Mouse (Mus musculus) lung, embryonic 14.5 days (tissue): ENCODE measurements around the gene Dgcr8. TPM values are rescaled to one million over a fixed set of nuclear protein-coding genes. Genes with fewer than 3 reads are reported as not detected.

Experiments
- ATAC-seq: fragments of 200-750 bp; cut with Nextera tagmentation; 2 replicates; pipeline ENCODE4 v1.8.0; 2017; ENCODE audit warnings: mild to moderate bottlenecking, moderate TSS enrichment, moderate library complexity; ENCODE audit not compliant: insufficient read depth
- DNase-seq: peaks from one replicate; pipeline ENCODE4 v3.0.0-alpha.2; 2015
- H3K27ac ChIP-seq: fragments of 300-500 bp; sonication (generic); 2 replicates; pipeline ENCODE4 v1.5.1; 2014; ENCODE audit warnings: low read depth, mild to moderate bottlenecking, moderate library complexity
- H3K27me3 ChIP-seq: fragments of 300-500 bp; sonication (generic); 2 replicates; pipeline ENCODE4 v1.6.1; 2014; ENCODE audit warnings: low read length, control low read depth; ENCODE audit not compliant: insufficient read depth
- H3K36me3 ChIP-seq: fragments of 300-500 bp; sonication (generic); 2 replicates; pipeline ENCODE4 v1.6.1; 2014; ENCODE audit warnings: control low read depth; ENCODE audit not compliant: insufficient read depth
- H3K4me1 ChIP-seq: fragments of 300-500 bp; sonication (generic); 2 replicates; pipeline ENCODE4 v1.6.1; 2014; ENCODE audit warnings: antibody characterized with exemption, control low read depth; ENCODE audit not compliant: insufficient read depth
- H3K4me2 ChIP-seq: fragments of 300-500 bp; sonication (generic); 2 replicates; pipeline ENCODE4 v1.6.1; 2014; ENCODE audit warnings: mild to moderate bottlenecking
- H3K4me3 ChIP-seq: fragments of 300-500 bp; sonication (generic); 2 replicates; pipeline ENCODE4 v1.5.1; 2014; ENCODE audit warnings: low read depth, low read length
- H3K9ac ChIP-seq: fragments of 300-500 bp; sonication (generic); 2 replicates; pipeline ENCODE4 v1.6.1; 2014
- H3K9me3 ChIP-seq: fragments of 300-500 bp; sonication (generic); 2 replicates; pipeline ENCODE4 v1.6.1; 2016; ENCODE audit warnings: low read depth, low read length, control low read depth
- CTCF ChIP-seq: IDR thresholded peaks from 2 replicates; pipeline ENCODE4 v1.5.1; 2016; ENCODE audit warnings: antibody characterized with exemption, low read depth
- WGBS: fragments of 180-500 bp; shearing (Covaris S2); extraction: QIAGEN DNeasy Blood & Tissue Kit; methylation state at CpG from one replicate; pipeline ENCODE4 v1.1.7; 2014; 5-methylcytosine and 5-hydroxymethylcytosine counted together
- polyA plus RNA-seq: library from polyadenylated mRNA; unstranded; fragments of >200 nt; fragmentation: Nextera tagmentation; extraction: Ambion mirVana; gene quantifications from 2 replicates; pipeline ENCODE4 v1.2.1, GENCODE M21; 2014

Gene Dgcr8
- polyA plus RNA-seq, 1 experiment from 2014 or later, result 44.4 TPM

DNA sequence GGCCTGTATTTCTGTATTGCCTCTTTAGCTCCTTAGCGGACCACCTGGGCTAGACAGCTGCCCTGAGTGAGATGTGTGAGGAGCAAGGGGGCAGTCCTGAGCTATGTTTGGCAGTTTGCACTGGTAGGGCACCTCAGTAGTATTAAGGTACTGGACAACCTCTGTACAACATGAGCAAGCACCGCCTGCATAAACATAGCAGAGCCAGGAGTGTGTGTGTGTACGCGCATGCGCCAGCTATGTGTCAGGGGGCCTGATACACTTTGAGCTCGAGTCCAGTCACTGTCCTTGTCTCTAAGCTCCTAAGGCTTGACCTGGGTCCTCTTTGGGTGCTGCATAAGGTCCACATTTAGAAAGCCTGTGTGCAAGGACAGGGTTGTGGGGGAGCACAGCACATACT, 58.4 kb downstream of the Dgcr8 start:
- H3K36me3 ChIP-seq, result peaks cover 35% of the 10 kb centered on the region; the same call in 1 of the 2 replicates
- no peak for DNase-seq
- no peaks in the 10 kb centered on the region for H3K27me3 ChIP-seq
- H3K9ac ChIP-seq, result no peak overlapping the region
- peaks cover 8% of the 10 kb centered on the region; the same call in 1 of the 2 replicates for H3K4me1 ChIP-seq
- TF ChIP-seq CTCF, result no peak
- no peak overlapping the region for H3K27ac ChIP-seq
- no peak overlapping the region for H3K4me3 ChIP-seq
- 82% methylated on average over 6 of the region's 6 CpGs for WGBS
- H3K9me3 ChIP-seq, result no peaks in the 10 kb centered on the region
- H3K4me2 ChIP-seq, result no peak overlapping the region
- ATAC-seq, result no peak

DNA sequence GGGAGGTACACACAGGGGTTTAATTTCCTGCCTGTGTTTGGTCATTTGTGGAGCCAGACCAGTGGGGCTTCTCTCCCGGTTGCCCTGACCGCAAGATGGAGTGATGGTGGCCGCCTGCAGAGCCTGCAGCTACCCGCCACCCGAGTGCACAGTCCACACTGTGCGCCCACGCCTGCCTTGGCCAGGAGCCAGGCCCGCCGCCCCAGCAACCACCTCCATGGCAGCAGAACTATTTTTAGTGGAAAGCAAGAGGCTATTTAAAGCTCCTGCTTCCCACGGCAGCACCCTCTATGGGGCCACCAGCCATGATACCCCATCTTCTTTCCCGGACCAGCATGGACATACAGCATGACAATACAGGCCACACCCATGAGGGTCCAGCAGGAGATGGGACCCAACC, 59.4 kb downstream of the Dgcr8 start:
- Histone ChIP-seq H3K27ac (no peak overlapping the region), H3K4me2 (0 out of 2 replicates have a peak overlapping the region, but pooled peaks have one; percentile 5), H3K4me1 (peaks cover 8% of the 10 kb centered on the region; the same call in 1 of the 2 replicates), H3K9me3 (no peaks in the 10 kb centered on the region), H3K4me3 (no peak overlapping the region), H3K9ac (no peak overlapping the region; the same call in 1 of the 2 replicates), H3K27me3 (no peaks in the 10 kb centered on the region), H3K36me3 (peaks cover 45% of the 10 kb centered on the region)
- peak; percentile 26; the same call in 1 of the 2 replicates for ATAC-seq
- TF ChIP-seq CTCF, result no peak
- DNase-seq, result no peak
- 55% methylated on average over 11 of the region's 11 CpGs for WGBS

DNA sequence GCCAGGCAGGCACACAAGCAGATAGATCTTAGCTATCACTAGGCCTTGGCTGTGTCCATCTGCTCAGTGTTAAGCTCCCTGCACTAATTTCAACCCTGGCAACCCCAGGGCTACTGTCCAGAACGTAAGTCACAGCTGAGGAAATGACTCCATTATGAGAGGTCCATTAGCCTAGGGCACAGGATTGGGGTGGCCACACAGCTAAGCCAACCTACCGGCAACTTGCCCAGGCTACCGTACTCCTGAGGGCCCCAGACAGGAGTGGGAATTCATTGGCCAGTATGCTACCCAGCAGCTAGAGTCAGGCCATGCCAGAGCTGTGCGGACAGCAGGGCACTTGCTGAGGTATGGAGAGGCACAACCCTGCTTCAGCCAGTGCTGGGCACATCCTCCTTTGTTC, 60.2 kb downstream of the Dgcr8 start:
- no peak for TF ChIP-seq CTCF
- 94% methylated on average over 4 of the region's 4 CpGs for WGBS
- peaks cover 52% of the 10 kb centered on the region for H3K36me3 ChIP-seq
- no peak overlapping the region for H3K4me2 ChIP-seq
- DNase-seq (no peak), ATAC-seq (no peak)
- H3K27me3 ChIP-seq, result no peaks in the 10 kb centered on the region
- no peak overlapping the region for H3K9ac ChIP-seq
- H3K9me3 ChIP-seq, result no peaks in the 10 kb centered on the region
- H3K4me1 ChIP-seq, result peaks cover 4% of the 10 kb centered on the region; the same call in 1 of the 2 replicates
- H3K4me3 ChIP-seq, result no peak overlapping the region
- no peak overlapping the region for H3K27ac ChIP-seq

DNA sequence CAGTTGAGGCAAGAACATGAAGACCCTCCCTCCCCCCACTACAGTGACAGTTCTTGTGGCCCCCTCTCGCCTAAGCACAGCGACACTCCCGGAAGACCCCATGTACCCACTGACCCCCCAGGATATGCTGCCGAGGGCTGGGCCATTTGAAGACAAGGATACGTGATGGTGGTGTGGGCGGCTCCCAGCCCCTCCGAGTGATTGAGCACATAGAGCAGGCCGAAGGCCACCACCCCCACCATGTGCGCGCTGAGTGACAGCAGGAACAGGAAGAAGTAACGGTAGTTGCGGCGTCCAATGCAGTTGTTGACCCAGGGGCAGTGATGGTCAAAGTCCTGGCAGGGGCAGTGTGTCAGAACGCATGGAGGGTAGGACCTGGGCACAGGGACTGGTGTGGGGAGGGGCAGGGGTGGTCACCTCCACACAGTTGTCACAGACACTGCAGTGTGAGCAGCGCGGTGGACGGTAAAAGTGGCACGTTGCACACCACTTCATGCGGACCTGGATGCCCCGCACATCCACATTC, 61.1 kb downstream of the Dgcr8 start:
- no peak overlapping the region for H3K9ac ChIP-seq
- H3K36me3 ChIP-seq, result peaks cover 61% of the 10 kb centered on the region
- 91% methylated on average over 20 of the region's 20 CpGs for WGBS
- H3K4me1 ChIP-seq, result 0 out of 2 replicates have a peak, but pooled peaks cover 3% of the 10 kb centered on the region
- TF ChIP-seq CTCF, result no peak
- H3K27ac ChIP-seq, result no peak overlapping the region
- H3K27me3 ChIP-seq, result no peaks in the 10 kb centered on the region
- H3K9me3 ChIP-seq, result no peaks in the 10 kb centered on the region
- ATAC-seq (no peak), DNase-seq (no peak)
- H3K4me2 ChIP-seq, result no peak overlapping the region
- no peak overlapping the region for H3K4me3 ChIP-seq

DNA sequence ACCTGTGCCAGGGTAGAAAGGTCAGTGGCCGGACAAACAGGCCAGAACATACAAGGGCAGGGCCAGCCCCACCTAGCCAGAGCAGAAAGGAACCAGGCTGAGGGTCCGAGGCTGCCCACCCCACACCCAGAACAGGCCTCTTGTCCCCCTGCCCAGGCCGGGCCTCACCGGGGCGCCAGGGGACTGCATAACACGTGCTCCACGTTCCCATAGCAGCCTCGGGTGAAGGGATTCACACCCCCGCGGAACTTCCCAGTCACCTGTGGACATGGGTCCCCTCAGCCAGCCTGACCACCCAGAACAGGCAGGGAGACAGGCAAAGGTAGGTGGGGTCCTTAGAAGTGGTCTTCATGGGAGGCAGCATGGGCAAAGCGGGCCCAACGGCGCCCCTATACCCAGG, 61.9 kb downstream of the Dgcr8 start:
- no peak overlapping the region for H3K4me3 ChIP-seq
- WGBS, result 92% methylated on average over 13 of the region's 13 CpGs
- H3K9ac ChIP-seq, result no peak overlapping the region
- no peak for TF ChIP-seq CTCF
- DNase-seq (no peak), ATAC-seq (no peak)
- no peak overlapping the region for H3K27ac ChIP-seq
- H3K4me2 ChIP-seq, result no peak overlapping the region
- no peaks in the 10 kb centered on the region for H3K27me3 ChIP-seq
- 0 out of 2 replicates have a peak, but pooled peaks cover 3% of the 10 kb centered on the region for H3K4me1 ChIP-seq
- H3K9me3 ChIP-seq, result no peaks in the 10 kb centered on the region
- peaks cover 68% of the 10 kb centered on the region for H3K36me3 ChIP-seq

DNA sequence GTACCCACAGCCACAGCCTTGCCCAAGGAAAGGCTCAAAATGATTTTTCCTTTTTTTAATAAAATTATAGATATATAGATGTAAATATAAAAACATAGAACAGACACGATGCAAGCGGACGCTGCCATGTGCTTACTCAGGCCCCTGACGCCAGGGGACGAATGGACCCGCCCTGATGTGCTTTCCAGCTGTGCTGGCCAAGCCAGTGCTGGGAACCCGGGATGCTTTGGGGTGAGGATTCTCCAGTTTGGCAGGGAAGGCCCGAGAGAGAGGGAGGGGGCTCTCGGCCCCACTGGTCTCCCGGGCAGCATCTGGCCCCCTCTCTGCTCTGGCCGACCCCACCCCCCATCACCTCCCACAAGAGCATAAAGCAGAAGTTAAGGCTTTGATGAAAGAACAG, 66.9 kb downstream of the Dgcr8 start:
- no peak for TF ChIP-seq CTCF
- Histone ChIP-seq H3K9ac (no peak overlapping the region), H3K4me3 (no peak overlapping the region), H3K27ac (no peak overlapping the region), H3K4me2 (no peak overlapping the region), H3K36me3 (peaks cover 48% of the 10 kb centered on the region), H3K9me3 (no peaks in the 10 kb centered on the region), H3K27me3 (no peaks in the 10 kb centered on the region), H3K4me1 (peaks cover 8% of the 10 kb centered on the region; the same call in 1 of the 2 replicates)
- ATAC-seq (no peak), DNase-seq (peak; percentile 10)
- WGBS, result 70% methylated on average over 11 of the region's 11 CpGs

DNA sequence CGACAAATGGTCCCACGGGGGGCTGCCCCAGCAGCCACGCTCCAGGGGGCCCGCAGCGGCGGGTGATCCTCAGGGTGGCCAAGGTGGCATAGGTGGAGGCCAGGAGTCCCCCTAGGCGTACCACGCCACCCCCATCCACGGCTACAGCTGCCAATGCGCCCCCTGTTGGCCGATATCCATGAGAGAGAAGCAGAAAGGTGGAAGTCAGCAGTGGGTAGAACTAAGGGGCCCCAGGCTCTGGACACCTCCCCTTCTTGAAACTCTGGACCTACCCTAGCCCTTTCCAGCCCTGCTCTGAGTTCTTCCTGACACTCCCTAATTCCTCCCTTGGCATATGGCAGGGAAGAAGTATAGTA, 67.5 kb downstream of the Dgcr8 start:
- Histone ChIP-seq H3K9me3 (no peaks in the 10 kb centered on the region), H3K27me3 (no peaks in the 10 kb centered on the region), H3K4me1 (peaks cover 8% of the 10 kb centered on the region; the same call in 1 of the 2 replicates), H3K9ac (no peak overlapping the region), H3K27ac (no peak overlapping the region), H3K36me3 (peaks cover 42% of the 10 kb centered on the region), H3K4me2 (no peak overlapping the region), H3K4me3 (no peak overlapping the region)
- peak; percentile 26; the same call in 1 of the 2 replicates for TF ChIP-seq CTCF
- WGBS, result 72% methylated on average over 11 of the region's 11 CpGs
- no peak for DNase-seq
- ATAC-seq, result no peak
